Mouse (Mus musculus): ENCODE measurements around the gene Khdc3.
"Not testable (repeated sequence)": the region's sequence is repeated elsewhere in the genome, so short reads cannot be mapped to it uniquely, and the experiment has no call there.

DNA sequence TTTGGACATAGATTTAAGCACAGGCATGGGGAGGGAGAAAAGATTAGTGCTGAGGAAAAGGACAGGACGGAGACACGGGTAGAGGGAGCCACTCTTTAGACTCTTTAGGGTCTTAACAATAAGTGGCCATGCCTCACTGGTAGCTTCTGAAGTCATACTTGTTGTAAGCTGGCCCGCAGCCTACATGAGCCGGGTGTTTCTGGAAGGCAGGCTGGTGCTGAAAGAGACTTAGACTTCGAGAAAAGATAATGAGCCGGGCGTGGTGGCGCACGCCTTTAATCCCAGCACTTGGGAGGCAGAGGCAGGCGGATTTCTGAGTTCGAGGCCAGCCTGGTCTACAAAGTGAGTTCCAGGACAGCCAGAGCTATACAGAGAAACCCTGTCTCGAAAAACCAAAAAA, 22.3 kb upstream of the Khdc3 start:
- TF ChIP-seq CTCF, POLR2A (IDR thresholded peaks at IDR 0.05; ENCODE audit: extremely low read depth, insufficient read depth, low read length): not testable (repeated sequence)

All from cortical plate, adult 2 months (tissue).